In the genomic region with DNA sequence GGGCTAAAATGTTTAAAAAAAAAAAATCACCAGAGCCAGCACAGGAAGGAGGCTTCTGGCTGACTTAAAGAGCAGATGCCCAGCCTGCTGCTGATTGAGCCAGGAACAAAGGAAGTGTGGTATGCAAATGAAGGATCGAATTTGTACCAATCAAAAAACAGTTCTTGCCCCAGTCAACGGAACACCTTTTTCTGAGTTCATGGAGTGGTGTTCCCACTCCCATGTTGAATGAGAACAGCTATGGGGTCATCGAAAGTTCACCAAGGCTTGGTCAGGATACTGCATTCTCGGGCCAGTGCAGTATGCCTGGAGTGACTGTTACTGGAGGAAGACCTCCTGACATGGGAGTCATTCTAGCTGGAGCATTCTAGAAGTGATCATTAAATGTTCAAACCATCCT, we compare ENCODE assay signal across 13 mouse cellular contexts.
"Had no signal": no experiment of that assay in that cellular context is flagged by ENCODE, and none has a peak within 500 bp of the region (broad histone marks: within the 10 kb centered on the region; RNA-seq: fewer than 3 reads in every experiment).

No protein-coding gene starts in this region.

- DNase-seq: gastrocnemius, adult 2 months; gastrocnemius, postnatal 10 days; gastrocnemius, postnatal 25 days; heart, adult 18-20 months; heart, postnatal 10 days; heart, postnatal 4 days; kidney, adult 11 months; kidney, adult 2 months; kidney, adult 9 months; kidney, postnatal 14 days; kidney, postnatal 36 days; liver; liver, embryonic 13.5 days had no signal
